Mouse (Mus musculus): ENCODE results near the gene Gm15293.
"Not testable (repeated sequence)": the region's sequence is repeated elsewhere in the genome, so short reads cannot be mapped to it uniquely, and the experiment has no call there.

Gm15293 gene

DNA sequence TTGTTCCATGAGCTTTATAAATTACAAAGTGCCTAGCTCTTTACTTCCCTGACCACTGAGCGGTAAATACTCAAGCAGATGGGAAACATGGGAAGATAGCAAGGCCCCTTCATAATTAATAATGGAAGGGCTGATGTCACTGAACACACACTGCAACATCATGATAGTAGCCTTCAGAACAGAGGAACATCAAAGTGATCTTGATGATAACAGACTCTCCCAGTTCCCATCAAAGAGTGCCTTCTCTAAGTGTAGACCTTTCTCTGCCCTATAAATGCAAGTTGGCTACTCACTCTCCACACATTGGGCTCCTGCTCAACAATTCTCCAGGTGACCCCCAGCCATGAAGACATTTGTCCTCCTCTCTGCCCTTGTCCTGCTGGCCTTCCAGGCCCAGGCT lies at the start of gene Gm15293:
Gene Gm15293, plus strand, starts transcription at position 301 of the 400 bp plus-strand sequence.
- not testable (repeated sequence) for DNase-seq (ENCODE audit: low spot score)

DNA sequence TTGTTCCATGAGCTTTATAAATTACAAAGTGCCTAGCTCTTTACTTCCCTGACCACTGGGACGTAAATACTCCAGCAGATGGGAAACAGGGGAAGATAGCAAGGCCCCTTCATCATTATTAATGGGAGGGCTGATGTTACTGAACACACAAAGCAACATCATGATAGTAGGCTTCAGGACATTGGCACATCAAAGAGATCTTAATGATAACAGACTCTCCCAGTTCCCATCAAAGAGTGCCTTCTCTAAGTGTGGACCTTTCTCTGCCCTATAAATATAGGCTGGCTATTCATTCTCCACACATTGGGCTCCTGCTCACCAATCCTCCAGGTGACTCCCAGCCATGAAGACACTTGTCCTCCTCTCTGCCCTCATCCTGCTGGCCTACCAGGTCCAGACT lies 39.4 kb upstream of the Gm15293 start, which contains the start of gene Defa22:
Gene Defa22, plus strand, starts transcription at position 301 of the 400 bp plus-strand sequence.
- DNase-seq (ENCODE audit: low spot score): not testable (repeated sequence)

DNA sequence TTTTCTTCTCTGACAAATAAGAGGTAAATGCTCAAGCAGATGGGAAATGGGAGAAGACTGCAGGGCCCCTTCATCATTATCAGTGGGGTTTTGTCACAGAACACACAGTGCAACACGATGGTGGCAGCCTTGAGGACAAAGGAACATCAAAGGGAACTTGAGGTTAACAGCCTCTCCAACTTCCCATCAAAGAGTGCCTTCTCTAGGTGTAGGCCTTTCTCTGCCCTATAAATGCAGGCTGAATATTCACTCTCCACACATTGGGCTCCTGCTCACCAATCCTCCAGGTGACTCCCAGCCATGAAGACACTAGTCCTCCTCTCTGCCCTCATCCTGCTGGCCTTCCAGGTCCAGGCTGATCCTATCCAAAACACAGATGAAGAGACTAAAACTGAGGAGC lies 10.0 kb upstream of the Gm15293 start, which contains the start of gene Defa31:
Gene Defa31, plus strand, starts transcription at position 301 of the 400 bp plus-strand sequence.
- not testable (repeated sequence) for DNase-seq (ENCODE audit: low spot score)

All from spleen, adult 12 weeks (tissue).